Mouse (Mus musculus) liver, embryonic 14.5 days (tissue): ENCODE results near the gene Mmp9.

Experiments
- CTCF ChIP-seq: IDR thresholded peaks from 2 replicates; pipeline ENCODE4 v1.5.1; 2016; ENCODE audit warnings: antibody characterized with exemption, low read depth, control low read depth
- EP300 ChIP-seq: IDR thresholded peaks from 2 replicates; pipeline ENCODE4 v1.6.1; 2016; ENCODE audit warnings: antibody characterized with exemption, low read depth

DNA sequence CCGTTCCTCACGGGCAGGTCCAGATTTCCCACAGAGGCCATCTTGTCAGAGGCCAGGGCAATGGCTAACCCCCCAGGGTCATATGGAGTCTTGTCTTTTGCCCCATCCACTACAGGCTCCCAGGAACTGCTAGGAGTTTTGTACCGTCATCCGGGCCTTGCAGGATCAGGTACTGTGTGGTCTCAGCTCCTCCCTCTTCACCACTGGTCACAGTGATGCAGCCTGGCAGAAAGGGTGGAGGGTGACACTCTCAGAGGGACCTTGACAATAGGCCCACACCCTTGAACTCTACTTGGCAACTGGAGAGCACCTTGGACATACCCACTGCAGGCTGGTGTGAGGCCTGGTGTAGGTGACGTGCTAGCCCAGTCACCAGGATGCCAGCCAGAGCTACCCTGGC lies 32.6 kb upstream of the Mmp9 start:
- TF ChIP-seq EP300 (no peak), CTCF (no peak)
